Mouse (Mus musculus) stomach, postnatal 0 days (tissue): ENCODE measurements at regions not wholly inside any gene's neighbourhood (a gene's known extent, or its start where the extent isn't known, plus 50 kb on each side); places are given as distances from the start of the nearest gene placed in this dataset.

Source experiments
- CTCF ChIP-seq: IDR thresholded peaks from 2 replicates; pipeline ENCODE4 v1.5.1; 2016; ENCODE audit warnings: antibody characterized with exemption, low read depth, mild to moderate bottlenecking, moderate library complexity
- EP300 ChIP-seq: optimal IDR thresholded peaks from 2 replicates; pipeline ENCODE3; 2016; ENCODE audit warnings: antibody characterized with exemption

GRCm38 (mm10) chr10:17653325-17653724 is 69.7 kb upstream of the Cited2 start:
- no peak for TF ChIP-seq CTCF
- TF ChIP-seq EP300 = no peak
